Mouse (Mus musculus) midbrain, embryonic 16.5 days (tissue): ENCODE data around the gene Umod. TPM values are rescaled to one million over a fixed set of nuclear protein-coding genes. Genes with fewer than 3 reads are reported as not detected.

Experiments
- ATAC-seq: fragments of 200-750 bp; cut with Nextera tagmentation; 2 replicates; pipeline ENCODE4 v1.8.0; 2017; ENCODE audit warnings: moderate TSS enrichment
- H3K27ac ChIP-seq: fragments of 300-500 bp; sonication (generic); 2 replicates; pipeline ENCODE4 v1.5.1; 2014; ENCODE audit warnings: mild to moderate bottlenecking, low read length, mixed read lengths
- H3K27me3 ChIP-seq: fragments of 300-500 bp; sonication (generic); 2 replicates; pipeline ENCODE4 v1.6.1; 2014; ENCODE audit warnings: low read depth, low read length, mixed read lengths; ENCODE audit not compliant: control insufficient read depth, insufficient read depth
- H3K36me3 ChIP-seq: fragments of 300-500 bp; sonication (generic); 2 replicates; pipeline ENCODE4 v1.6.1; 2014; ENCODE audit warnings: mild to moderate bottlenecking, low read length, moderate library complexity, mixed read lengths; ENCODE audit not compliant: control insufficient read depth, insufficient read depth
- H3K4me1 ChIP-seq: fragments of 300-500 bp; sonication (generic); 2 replicates; pipeline ENCODE4 v1.6.1; 2014; ENCODE audit warnings: mild to moderate bottlenecking, low read length, mixed read lengths; ENCODE audit not compliant: control insufficient read depth, insufficient read depth
- H3K4me2 ChIP-seq: fragments of 300-500 bp; sonication (generic); 2 replicates; pipeline ENCODE4 v1.6.1; 2014; ENCODE audit warnings: mild to moderate bottlenecking, low read length, mixed read lengths
- H3K4me3 ChIP-seq: fragments of 300-500 bp; sonication (generic); 2 replicates; pipeline ENCODE4 v1.5.1; 2014; ENCODE audit warnings: low read depth, mild to moderate bottlenecking, low read length, moderate library complexity, mixed read lengths
- H3K9ac ChIP-seq: fragments of 300-500 bp; sonication (generic); 2 replicates; pipeline ENCODE4 v1.6.1; 2014; ENCODE audit warnings: low read depth, low read length, mixed read lengths
- H3K9me3 ChIP-seq: fragments of 300-500 bp; sonication (generic); replicated peaks from 2 replicates; pipeline ENCODE4 v1.6.1; 2014; ENCODE audit warnings: mild to moderate bottlenecking, low read length, mixed read lengths; ENCODE audit not compliant: control insufficient read depth, poor library complexity, severe bottlenecking
- WGBS: fragments of 180-500 bp; shearing (Covaris S2); extraction: QIAGEN DNeasy Blood & Tissue Kit; methylation state at CpG from one replicate; pipeline ENCODE4 v1.1.7; 2014; 5-methylcytosine and 5-hydroxymethylcytosine counted together
- polyA plus RNA-seq: library from polyadenylated mRNA; unstranded; fragments of >200 nt; fragmentation: Nextera tagmentation; extraction: Ambion mirVana; gene quantifications from 2 replicates; pipeline ENCODE4 v1.2.1, GENCODE M21; 2015

The Umod gene
- polyA plus RNA-seq, 1 experiment from 2014 or later, result not detected

- WGBS, result 46% methylated on average over 5 of the region's 5 CpGs
- H3K36me3 ChIP-seq, result no peaks in the 10 kb centered on the region
- H3K27me3 ChIP-seq, result no peaks in the 10 kb centered on the region
- H3K4me2 ChIP-seq, result no peak overlapping the region
- no peak overlapping the region for H3K27ac ChIP-seq
- H3K9ac ChIP-seq, result no peak overlapping the region
- no peak overlapping the region for H3K4me3 ChIP-seq
- no peak for ATAC-seq
- H3K4me1 ChIP-seq, result no peaks in the 10 kb centered on the region
- H3K9me3 ChIP-seq, result no peaks in the 10 kb centered on the region
Measured at GRCm38 (mm10) chr7:119519654-119520053, 40.6 kb upstream of the Umod start.

GRCm38 (mm10) chr7:119519163-119519562 is 40.1 kb upstream of the Umod start, which contains the start of gene Acsm5:
Gene Acsm5, plus strand, starts transcription at chr7:119519463.
- 72% methylated on average over 5 of the region's 5 CpGs for WGBS

GRCm38 (mm10) chr7:119516272-119516558 is 37.1 kb upstream of the Umod start:
- 83% methylated on average over 7 of the region's 7 CpGs for WGBS
- ATAC-seq, result no peak

More at GRCm38 (mm10) chr7:119519163-119519562, 40.1 kb upstream of the Umod start, which contains the start of gene Acsm5:
- Histone ChIP-seq H3K27ac (no peak within 1 kb of the TSS), H3K36me3 (no peaks in the 10 kb centered on the region), H3K4me2 (no peak within 1 kb of the TSS), H3K4me3 (no peak within 1 kb of the TSS), H3K4me1 (no peaks in the 10 kb centered on the region), H3K27me3 (no peaks in the 10 kb centered on the region), H3K9me3 (no peaks in the 10 kb centered on the region), H3K9ac (no peak within 1 kb of the TSS)
- no peak for ATAC-seq

GRCm38 (mm10) chr7:119515492-119516271 is 36.6 kb upstream of the Umod start:
- H3K4me3 ChIP-seq, result no peak overlapping the region
- 66% methylated on average over 10 of the region's 10 CpGs for WGBS
- no peak overlapping the region for H3K27ac ChIP-seq
- H3K4me2 ChIP-seq, result no peak overlapping the region
- H3K27me3 ChIP-seq, result no peaks in the 10 kb centered on the region
- no peak overlapping the region for H3K9ac ChIP-seq
- H3K9me3 ChIP-seq, result no peaks in the 10 kb centered on the region
- 0 out of 2 replicates have a peak, but pooled peaks have one; percentile 42 for ATAC-seq
- no peaks in the 10 kb centered on the region for H3K36me3 ChIP-seq
- no peaks in the 10 kb centered on the region for H3K4me1 ChIP-seq

More at GRCm38 (mm10) chr7:119516272-119516558, 37.1 kb upstream of the Umod start:
- Histone ChIP-seq H3K27ac (no peak overlapping the region), H3K9me3 (no peaks in the 10 kb centered on the region), H3K4me1 (no peaks in the 10 kb centered on the region), H3K4me2 (no peak overlapping the region), H3K9ac (no peak overlapping the region), H3K27me3 (no peaks in the 10 kb centered on the region), H3K36me3 (no peaks in the 10 kb centered on the region), H3K4me3 (no peak overlapping the region)

- H3K27me3 ChIP-seq, result no peaks in the 10 kb centered on the region
- 22% methylated on average over 7 of the region's 7 CpGs for WGBS
- ATAC-seq, result 0 out of 2 replicates have a peak, but pooled peaks have one; percentile 39
- H3K4me1 ChIP-seq, result no peaks in the 10 kb centered on the region
- no peak overlapping the region for H3K4me2 ChIP-seq
- no peaks in the 10 kb centered on the region for H3K9me3 ChIP-seq
- no peak overlapping the region for H3K4me3 ChIP-seq
- no peak overlapping the region for H3K27ac ChIP-seq
- H3K9ac ChIP-seq, result no peak overlapping the region
- no peaks in the 10 kb centered on the region for H3K36me3 ChIP-seq
Measured at GRCm38 (mm10) chr7:119513056-119513455, 34.0 kb upstream of the Umod start.

GRCm38 (mm10) chr7:119511143-119511542 is 32.1 kb upstream of the Umod start:
- Histone ChIP-seq H3K9me3 (no peaks in the 10 kb centered on the region), H3K27me3 (no peaks in the 10 kb centered on the region), H3K36me3 (no peaks in the 10 kb centered on the region), H3K27ac (no peak overlapping the region), H3K9ac (no peak overlapping the region), H3K4me3 (no peak overlapping the region), H3K4me2 (no peak overlapping the region), H3K4me1 (no peaks in the 10 kb centered on the region)
- no peak for ATAC-seq
- 94% methylated on average over 4 of the region's 4 CpGs for WGBS

- Histone ChIP-seq H3K9ac (no peak overlapping the region), H3K27me3 (no peaks in the 10 kb centered on the region), H3K4me1 (no peaks in the 10 kb centered on the region), H3K4me3 (no peak overlapping the region), H3K27ac (no peak overlapping the region), H3K9me3 (no peaks in the 10 kb centered on the region), H3K4me2 (no peak overlapping the region), H3K36me3 (no peaks in the 10 kb centered on the region)
- 82% methylated on average over 4 of the region's 4 CpGs for WGBS
- no peak for ATAC-seq
Measured at GRCm38 (mm10) chr7:119490041-119490780, 11.1 kb upstream of the Umod start.

- no peak overlapping the region for H3K9ac ChIP-seq
- no peak overlapping the region for H3K4me3 ChIP-seq
- no peak for ATAC-seq
- 86% methylated on average over 5 of the region's 5 CpGs for WGBS
- H3K36me3 ChIP-seq, result no peaks in the 10 kb centered on the region
- no peaks in the 10 kb centered on the region for H3K9me3 ChIP-seq
- H3K4me1 ChIP-seq, result no peaks in the 10 kb centered on the region
- no peaks in the 10 kb centered on the region for H3K27me3 ChIP-seq
- H3K4me2 ChIP-seq, result no peak overlapping the region
- no peak overlapping the region for H3K27ac ChIP-seq
Measured at GRCm38 (mm10) chr7:119486683-119487082, 7.6 kb upstream of the Umod start.

- 86% methylated on average over 4 of the region's 4 CpGs for WGBS
Measured at GRCm38 (mm10) chr7:119484154-119484553, 5.1 kb upstream of the Umod start.

More at GRCm38 (mm10) chr7:119484154-119484553, 5.1 kb upstream of the Umod start:
- no peak for ATAC-seq
- Histone ChIP-seq H3K27me3 (no peaks in the 10 kb centered on the region), H3K36me3 (no peaks in the 10 kb centered on the region), H3K27ac (no peak overlapping the region), H3K4me1 (no peaks in the 10 kb centered on the region), H3K4me3 (no peak overlapping the region), H3K9ac (no peak overlapping the region), H3K9me3 (no peaks in the 10 kb centered on the region), H3K4me2 (no peak overlapping the region)
